Mouse (Mus musculus): ENCODE measurements around the gene Clps. TPM values are rescaled to one million over a fixed set of nuclear protein-coding genes. Genes with fewer than 3 reads are reported as not detected.
A peak's percentile ranks its signal among the peaks of the same experiment; 100 is the strongest.

Clps gene
- polyA plus RNA-seq, 1 experiment from 2014 or later: not detected

- Histone ChIP-seq H3K4me3 (ENCODE audit: low read length) (no peak overlapping the region), H3K27ac (ENCODE audit: low read depth, low read length) (no peak overlapping the region), H3K27me3 (replicated peaks; ENCODE audit: control insufficient read depth, insufficient read depth, low read length) (no peaks in the 10 kb centered on the region; the same call in 1 of the 2 replicates), H3K9me3 (ENCODE audit: control insufficient read depth, low read length) (no peaks in the 10 kb centered on the region), H3K4me2 (ENCODE audit: low read length) (peak overlapping the region; percentile 35), H3K4me1 (ENCODE audit: control insufficient read depth, insufficient read depth, low read depth, low read length) (peaks cover 5% of the 10 kb centered on the region), H3K9ac (ENCODE audit: low read depth, low read length) (peak overlapping the region; percentile 41; the same call in 1 of the 2 replicates), H3K36me3 (ENCODE audit: control insufficient read depth, insufficient read depth, low read length) (no peaks in the 10 kb centered on the region)
- no peak for ATAC-seq
- whole genome bisulfite sequencing: 6% methylated on average over 28 of the region's 28 CpGs
Observed at GRCm38 (mm10) chr17:28510445-28511342, 49.9 kb downstream of the Clps start.

Small RNAs within 50 kb of the gene (microRNA-seq; reads per million reads assigned to microRNA genes)
- gene Gm25195: not detected
- not detected for gene Mir6969

Other genes with a start within 250 kb of the Clps start
- 25.0 and 25.7 TPM in 2 replicates for gene Fance, start 247.2 kb downstream of the Clps start, polyA plus RNA-seq (2015; fragmentation: Nextera tagmentation; extraction: Ambion mirVana)
- gene Rpl10a, start 232.3 kb downstream of the Clps start, polyA plus RNA-seq (2015; fragmentation: Nextera tagmentation; extraction: Ambion mirVana): 287 and 323 TPM in 2 replicates
- 1.4 and 2.0 TPM in 2 replicates for gene Tead3, start 209.9 kb downstream of the Clps start, polyA plus RNA-seq (2015; fragmentation: Nextera tagmentation; extraction: Ambion mirVana)
- 1.5 and 1.6 TPM in 2 replicates for gene Tulp1, start 195.5 kb downstream of the Clps start, polyA plus RNA-seq (2015; fragmentation: Nextera tagmentation; extraction: Ambion mirVana)
- 26.7 and 30.8 TPM in 2 replicates for gene Fkbp5, start 43.2 kb downstream of the Clps start, polyA plus RNA-seq (2015; fragmentation: Nextera tagmentation; extraction: Ambion mirVana)
- gene Armc12, start 30.0 kb downstream of the Clps start, polyA plus RNA-seq (2015; fragmentation: Nextera tagmentation; extraction: Ambion mirVana): not detected in 2 replicates
- gene Clpsl2, start 11.4 kb downstream of the Clps start, polyA plus RNA-seq (2015; fragmentation: Nextera tagmentation; extraction: Ambion mirVana): not detected in 2 replicates
- 20.1 and 26.9 TPM in 2 replicates for gene Lhfpl5, start 14.9 kb upstream of the Clps start, polyA plus RNA-seq (2015; fragmentation: Nextera tagmentation; extraction: Ambion mirVana)
- 79.4 and 80.8 TPM in 2 replicates for gene Srpk1, start 61.9 kb upstream of the Clps start, polyA plus RNA-seq (2015; fragmentation: Nextera tagmentation; extraction: Ambion mirVana)
- 1.4 TPM in 2 replicates for gene Slc26a8, start 129.5 kb upstream of the Clps start, polyA plus RNA-seq (2015; fragmentation: Nextera tagmentation; extraction: Ambion mirVana)
- gene Mapk14, start 130.6 kb upstream of the Clps start, polyA plus RNA-seq (2015; fragmentation: Nextera tagmentation; extraction: Ambion mirVana): 22.7 and 24.0 TPM in 2 replicates
- 1.9 TPM in 2 replicates for gene AC170998.1, start 165.3 kb upstream of the Clps start, polyA plus RNA-seq (2015; fragmentation: Nextera tagmentation; extraction: Ambion mirVana)
- gene Mapk13, start 208.5 kb upstream of the Clps start, polyA plus RNA-seq (2015; fragmentation: Nextera tagmentation; extraction: Ambion mirVana): 1.2 and 2.0 TPM in 2 replicates
- 6.3 and 7.0 TPM in 2 replicates for gene Brpf3, start 240.3 kb upstream of the Clps start, polyA plus RNA-seq (2015; fragmentation: Nextera tagmentation; extraction: Ambion mirVana)

Data from hindbrain, embryonic 16.5 days (tissue).